Mouse (Mus musculus) R1 (cell line): ENCODE measurements at regions not wholly inside any gene's neighbourhood (a gene's known extent, or its start where the extent isn't known, plus 50 kb on each side); places are given as distances from the start of the nearest gene placed in this dataset.

Experiments used
- DNase-seq: peaks from one replicate; pipeline ENCODE4 v3.0.0-alpha.2; 2018; ENCODE audit warnings: low read depth, low spot score

- no peak for DNase-seq
Measured at GRCm38 (mm10) chr2:61527127-61527526, 51.3 kb upstream of the Tank start.

GRCm38 (mm10) chr2:61524060-61524734 is 54.2 kb upstream of the Tank start:
- DNase-seq, result no peak

- no peak for DNase-seq
Measured at GRCm38 (mm10) chr2:61514445-61515123, 63.8 kb upstream of the Tank start.

- DNase-seq, result no peak
Measured at GRCm38 (mm10) chr2:61513787-61514444, 64.5 kb upstream of the Tank start.

GRCm38 (mm10) chr2:61503594-61503993 is 74.8 kb upstream of the Tank start:
- DNase-seq, result no peak

DNA sequence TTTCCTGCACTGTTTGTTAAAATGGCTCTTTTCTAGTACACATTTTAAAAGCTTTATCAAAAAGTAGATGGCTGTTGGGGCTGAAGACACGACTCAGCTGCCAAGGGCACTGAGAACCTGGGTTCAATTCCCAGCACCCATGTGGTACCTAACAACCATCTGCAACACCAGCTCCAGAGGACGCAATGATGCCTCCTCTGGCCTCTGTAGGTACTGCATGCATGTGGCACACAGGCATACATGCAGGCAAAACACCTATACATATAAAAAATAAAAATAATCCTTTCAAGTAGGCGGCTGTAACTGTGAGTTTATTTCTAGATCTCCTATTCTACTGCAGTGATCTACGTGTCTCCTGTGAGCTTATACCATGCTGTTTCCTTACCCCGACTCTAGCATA is 76.5 kb upstream of the Tank start:
- DNase-seq, result peak; percentile 49

- no peak for DNase-seq
Measured at GRCm38 (mm10) chr2:61499266-61499665, 79.1 kb upstream of the Tank start.

GRCm38 (mm10) chr2:61497930-61498329 is 80.5 kb upstream of the Tank start:
- DNase-seq, result no peak

DNA sequence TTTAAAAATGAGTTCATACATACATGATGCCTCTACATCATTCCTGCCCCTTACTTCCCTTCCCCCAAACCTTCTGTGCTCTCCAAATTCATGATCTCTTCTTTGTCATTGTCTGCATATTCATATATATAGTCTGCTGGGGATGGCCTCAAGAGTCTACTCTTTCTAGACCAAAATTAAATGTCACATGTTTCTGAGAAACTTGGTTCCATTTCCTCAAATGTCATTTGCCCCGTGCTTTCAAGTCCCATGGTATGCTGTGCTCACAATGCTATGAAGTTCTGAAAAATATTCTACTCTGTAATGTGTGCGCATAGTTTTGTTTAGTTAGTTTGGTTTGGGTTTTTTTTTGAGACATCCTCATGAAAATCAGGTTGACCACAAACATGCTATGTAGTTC is 81.4 kb upstream of the Tank start:
- no peak for DNase-seq

GRCm38 (mm10) chr2:61493918-61494712 is 84.3 kb upstream of the Tank start:
- peak; percentile 77 for DNase-seq

DNA sequence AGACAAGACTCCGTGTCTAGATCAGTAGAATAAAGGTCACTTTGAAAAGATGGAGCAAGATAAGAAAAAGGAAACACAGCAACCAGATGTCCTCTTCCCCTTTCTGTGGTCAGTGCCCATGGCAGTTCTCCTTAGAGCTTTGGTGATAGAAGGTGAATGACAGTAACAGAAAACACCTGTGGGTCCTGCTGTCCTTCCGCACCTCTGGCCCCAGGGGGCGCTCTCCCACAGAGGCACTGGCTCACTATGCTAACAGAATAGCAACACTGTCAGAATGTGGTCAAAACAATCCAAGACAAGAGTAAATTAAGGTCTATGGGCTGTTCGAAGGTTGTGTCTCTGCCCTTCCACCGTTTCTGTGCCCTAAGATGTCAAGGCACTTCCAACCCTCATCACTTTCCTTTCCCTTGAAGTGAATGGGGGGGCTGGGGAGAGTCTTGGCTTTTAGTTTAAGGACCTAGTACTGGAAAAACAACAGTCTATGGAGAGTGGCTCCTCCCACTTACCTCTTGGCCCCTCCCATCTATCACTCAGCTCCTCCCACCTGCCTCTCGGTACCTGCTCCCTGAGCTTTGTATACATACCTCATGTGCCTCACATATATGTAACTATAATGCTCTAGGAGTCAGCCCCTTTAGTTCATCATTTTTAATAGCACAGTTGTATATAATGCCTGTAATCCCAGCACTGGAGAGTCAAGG is 86.2 kb upstream of the Tank start:
- peak; percentile 65 for DNase-seq

DNA sequence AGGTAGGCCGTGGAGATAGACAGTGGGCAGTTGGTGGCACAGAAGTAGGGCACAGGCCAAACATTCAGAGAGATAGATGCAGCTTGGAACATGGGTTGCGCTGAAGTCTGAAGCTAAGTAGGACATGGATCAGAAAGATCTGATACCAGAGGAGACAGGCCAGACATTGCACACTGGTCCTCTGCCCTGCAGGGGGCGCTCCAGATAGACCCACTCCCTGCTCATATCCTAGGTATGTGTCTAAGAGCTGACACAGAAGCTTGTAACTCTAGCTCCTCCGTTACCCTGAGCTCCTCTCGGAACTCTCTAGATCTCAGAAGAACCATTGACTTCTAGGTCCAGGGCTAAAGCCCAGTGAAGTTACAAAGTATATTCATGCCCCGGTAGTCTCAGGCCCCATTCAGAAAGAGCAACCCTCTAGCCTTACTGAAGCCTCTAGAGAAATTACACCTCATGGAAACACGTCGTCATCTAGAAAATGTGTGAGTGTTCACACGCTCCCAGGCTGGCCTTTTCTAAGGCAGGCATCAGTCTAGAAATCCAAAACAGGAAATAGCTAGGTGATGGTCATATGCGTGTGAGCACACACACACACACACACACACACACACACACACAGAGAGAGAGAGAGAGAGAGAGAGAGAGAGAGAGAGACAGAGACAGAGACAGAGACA is 87.8 kb upstream of the Tank start:
- DNase-seq, result peak; percentile 51

DNA sequence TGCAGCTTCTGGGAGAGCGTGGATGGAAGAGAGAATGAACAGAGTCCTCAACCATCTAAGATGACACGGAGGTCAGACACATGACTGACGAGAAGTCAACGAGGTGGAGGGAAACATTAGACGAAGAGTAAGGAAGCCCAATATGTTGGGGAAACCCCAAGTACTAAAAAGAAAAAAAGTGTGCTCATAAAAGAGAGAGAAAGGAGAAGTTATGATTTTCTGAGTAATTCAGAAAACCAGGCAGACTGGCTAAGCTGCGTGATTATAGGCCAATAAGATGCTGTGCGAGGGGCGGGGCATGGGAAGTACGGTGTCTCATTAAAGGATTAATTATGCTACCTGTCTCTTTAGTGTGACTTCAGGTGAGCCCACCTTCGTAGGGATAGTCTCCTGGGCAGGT is 88.6 kb upstream of the Tank start:
- DNase-seq, result no peak

DNA sequence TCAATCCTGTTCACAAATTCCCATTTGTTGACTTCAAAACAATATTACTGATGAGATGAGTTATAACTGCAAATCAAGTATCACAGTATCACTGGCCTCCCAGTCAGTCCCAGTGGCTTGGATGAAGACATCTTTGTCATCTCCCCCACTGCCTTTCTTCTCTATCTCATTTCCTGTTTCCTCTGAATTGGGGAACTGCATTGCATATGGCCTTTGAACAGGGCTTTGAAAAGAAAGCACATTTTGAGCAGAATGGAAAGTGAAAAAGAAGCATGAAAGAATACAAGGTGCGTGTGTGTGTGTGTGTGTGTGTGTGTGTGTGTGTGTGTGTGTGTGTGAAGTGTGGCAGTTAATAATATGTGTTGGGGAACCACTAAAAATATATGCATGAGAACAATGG is 94.6 kb upstream of the Tank start:
- no peak for DNase-seq

GRCm38 (mm10) chr2:61476648-61477047 is 101.7 kb upstream of the Tank start:
- no peak for DNase-seq

- peak; percentile 18 for DNase-seq
Measured at GRCm38 (mm10) chr2:61474626-61475025, 103.8 kb upstream of the Tank start.

DNA sequence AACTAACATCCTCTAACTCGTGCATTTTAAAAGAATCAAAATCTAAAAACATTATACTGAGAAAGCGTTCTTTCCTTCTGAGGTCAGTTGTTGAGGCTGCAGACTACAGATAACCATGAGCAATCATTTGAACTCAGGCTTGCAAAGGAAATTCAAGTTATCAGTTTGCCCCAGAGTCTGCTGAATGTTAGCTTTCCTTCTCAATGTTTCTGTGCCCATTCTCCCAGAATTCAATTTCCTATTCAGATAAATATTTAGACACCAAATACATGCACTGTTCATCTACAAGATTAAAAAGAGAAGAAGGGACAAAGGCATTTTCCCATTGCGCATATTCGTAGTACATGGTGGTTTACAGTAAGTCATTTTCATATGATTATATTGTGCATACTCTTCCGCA is 107.9 kb upstream of the Tank start:
- DNase-seq, result no peak

- no peak for DNase-seq
Measured at GRCm38 (mm10) chr2:61470064-61470463, 108.3 kb upstream of the Tank start.

- peak; percentile 79 for DNase-seq
Measured at GRCm38 (mm10) chr2:61455902-61456301, 122.5 kb upstream of the Tank start.

DNA sequence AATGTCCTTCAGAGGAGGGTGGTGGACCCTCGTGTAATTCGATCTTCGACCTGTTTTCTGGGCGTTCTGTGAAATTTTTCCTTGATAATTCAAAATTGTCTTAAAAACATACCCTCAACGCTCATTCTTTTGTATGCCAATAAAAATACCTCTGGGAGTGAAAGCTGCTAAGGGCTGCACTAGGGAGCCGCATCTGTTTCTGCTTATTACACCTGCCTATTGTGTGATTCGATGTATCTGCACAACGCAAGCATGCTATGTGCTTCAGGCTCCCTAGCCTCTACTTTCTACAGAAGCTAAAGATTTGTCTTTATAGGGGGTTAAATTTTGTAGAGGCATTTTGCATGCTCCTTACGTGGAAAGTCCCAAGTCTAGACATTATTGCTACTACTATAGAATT is 123.7 kb upstream of the Tank start:
- no peak for DNase-seq

DNA sequence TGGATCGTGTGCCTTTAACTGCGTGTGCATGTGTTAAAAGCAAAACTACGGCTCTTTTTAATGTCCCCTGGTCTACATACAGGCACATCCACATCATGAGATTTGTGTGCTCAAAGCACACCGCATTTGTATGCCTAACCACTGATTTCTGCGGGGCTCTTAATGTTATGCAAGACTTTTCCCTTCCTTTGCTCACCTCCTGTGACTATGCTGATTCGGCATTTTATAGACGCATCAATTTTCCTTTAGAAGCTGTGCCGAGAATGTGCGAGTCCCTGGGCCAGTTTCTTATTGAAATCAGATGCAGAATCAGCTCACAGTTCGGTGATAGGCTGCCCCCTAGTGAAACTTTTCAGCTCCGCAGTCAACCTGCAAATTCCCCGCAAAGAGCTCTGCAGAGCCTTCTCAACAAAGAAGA is 124.1 kb upstream of the Tank start:
- DNase-seq, result peak; percentile 81
